Mouse (Mus musculus) neural tube, embryonic 11.5 days (tissue): ENCODE data around the gene Adra2c. TPM values are rescaled to one million over a fixed set of nuclear protein-coding genes. Genes with fewer than 3 reads are reported as not detected.

Experiments used
- ATAC-seq: fragments of 200-750 bp; cut with Nextera tagmentation; 2 replicates; pipeline ENCODE4 v1.8.0; 2017; ENCODE audit warnings: moderate number of reproducible peaks, mild to moderate bottlenecking, moderate TSS enrichment, moderate library complexity; ENCODE audit not compliant: insufficient read depth, low FRiP score, low TSS enrichment
- DNase-seq: peaks from one replicate; pipeline ENCODE4 v3.0.0-alpha.2; 2015; ENCODE audit warnings: low spot score
- H3K27ac ChIP-seq: fragments of 300-500 bp; sonication (generic); 2 replicates; pipeline ENCODE4 v1.5.1; 2014; ENCODE audit warnings: low read depth, mild to moderate bottlenecking, low read length
- H3K27me3 ChIP-seq: fragments of 300-500 bp; sonication (generic); 2 replicates; pipeline ENCODE4 v1.6.1; 2014; ENCODE audit warnings: mild to moderate bottlenecking, low read length, mixed read lengths; ENCODE audit not compliant: control insufficient read depth, insufficient read depth
- H3K36me3 ChIP-seq: fragments of 300-500 bp; sonication (generic); 2 replicates; pipeline ENCODE4 v1.6.1; 2014; ENCODE audit warnings: mild to moderate bottlenecking, low read length, moderate library complexity, mixed read lengths; ENCODE audit not compliant: control insufficient read depth, insufficient read depth
- H3K4me1 ChIP-seq: fragments of 300-500 bp; sonication (generic); 2 replicates; pipeline ENCODE4 v1.6.1; 2014; ENCODE audit warnings: low read length, mixed read lengths; ENCODE audit not compliant: control insufficient read depth, insufficient read depth
- H3K4me2 ChIP-seq: fragments of 300-500 bp; sonication (generic); 2 replicates; pipeline ENCODE4 v1.6.1; 2014; ENCODE audit warnings: low read depth, mild to moderate bottlenecking, moderate library complexity
- H3K4me3 ChIP-seq: fragments of 300-500 bp; sonication (generic); 2 replicates; pipeline ENCODE4 v1.5.1; 2014; ENCODE audit warnings: low read depth, low read length
- H3K9ac ChIP-seq: fragments of 300-500 bp; sonication (generic); 2 replicates; pipeline ENCODE4 v1.6.1; 2014; ENCODE audit warnings: mild to moderate bottlenecking, low read length
- H3K9me3 ChIP-seq: fragments of 300-500 bp; sonication (generic); 2 replicates; pipeline ENCODE4 v1.6.1; 2016; ENCODE audit warnings: low read length; ENCODE audit not compliant: control insufficient read depth
- WGBS: fragments of 180-500 bp; shearing (Covaris S2); extraction: QIAGEN DNeasy Blood & Tissue Kit; methylation state at CpG from one replicate; pipeline ENCODE4 v1.1.7; 2014; 5-methylcytosine and 5-hydroxymethylcytosine counted together
- polyA plus RNA-seq: library from polyadenylated mRNA; unstranded; fragments of >200 nt; fragmentation: Nextera tagmentation; extraction: Ambion mirVana; gene quantifications from 2 replicates; pipeline ENCODE4 v1.2.1, GENCODE M21; 2014

Gene Adra2c
- polyA plus RNA-seq, 1 experiment from 2014 or later: 0.28 TPM

GRCm38 (mm10) chr5:35299621-35300020 lies 21.5 kb downstream of the Adra2c start:
- H3K4me3 ChIP-seq: no peak overlapping the region
- no peaks in the 10 kb centered on the region for H3K36me3 ChIP-seq
- no peak for DNase-seq
- H3K9me3 ChIP-seq: no peaks in the 10 kb centered on the region
- H3K4me2 ChIP-seq: no peak overlapping the region
- H3K27ac ChIP-seq: no peak overlapping the region
- 32% methylated on average over 3 of the region's 3 CpGs for WGBS
- ATAC-seq: no peak
- no peaks in the 10 kb centered on the region for H3K4me1 ChIP-seq
- no peak overlapping the region for H3K9ac ChIP-seq
- no peaks in the 10 kb centered on the region for H3K27me3 ChIP-seq

DNA sequence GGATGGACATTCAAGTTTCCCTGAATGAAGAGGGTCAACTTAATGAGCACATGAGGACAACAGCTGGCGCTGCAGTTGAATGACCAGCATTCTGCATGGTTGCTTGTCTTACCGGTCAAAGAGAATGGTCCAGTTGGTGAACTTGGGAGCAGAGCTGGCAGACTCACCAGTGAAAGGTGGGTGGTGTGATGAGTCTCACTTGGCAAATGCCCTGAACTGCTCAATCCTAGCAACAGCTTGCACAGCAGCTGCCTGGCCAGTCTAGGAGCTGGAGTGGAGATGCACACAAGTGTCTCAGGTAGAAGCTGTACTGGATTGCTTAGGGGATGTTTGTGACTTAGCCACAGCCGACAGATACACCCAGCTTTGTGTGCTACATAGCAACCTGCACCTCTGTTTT lies 26.1 kb downstream of the Adra2c start:
- no peaks in the 10 kb centered on the region for H3K27me3 ChIP-seq
- ATAC-seq (no peak), DNase-seq (no peak)
- no peak overlapping the region for H3K4me2 ChIP-seq
- WGBS: 77% methylated on average over 3 of the region's 3 CpGs
- H3K4me3 ChIP-seq: no peak overlapping the region
- H3K9ac ChIP-seq: no peak overlapping the region
- no peaks in the 10 kb centered on the region for H3K36me3 ChIP-seq
- H3K4me1 ChIP-seq: no peaks in the 10 kb centered on the region
- H3K27ac ChIP-seq: no peak overlapping the region
- H3K9me3 ChIP-seq: no peaks in the 10 kb centered on the region

- WGBS: 79% methylated on average over 10 of the region's 10 CpGs
- Histone ChIP-seq H3K9ac (no peak overlapping the region), H3K4me1 (no peaks in the 10 kb centered on the region), H3K4me2 (no peak overlapping the region), H3K27me3 (no peaks in the 10 kb centered on the region), H3K36me3 (no peaks in the 10 kb centered on the region), H3K27ac (no peak overlapping the region), H3K4me3 (no peak overlapping the region), H3K9me3 (no peaks in the 10 kb centered on the region)
- ATAC-seq: no peak
- DNase-seq: no peak
Measured at GRCm38 (mm10) chr5:35305332-35305731, 27.2 kb downstream of the Adra2c start.

GRCm38 (mm10) chr5:35306692-35307091 lies 28.6 kb downstream of the Adra2c start:
- no peak for DNase-seq
- no peaks in the 10 kb centered on the region for H3K36me3 ChIP-seq
- no peak overlapping the region for H3K4me3 ChIP-seq
- no peaks in the 10 kb centered on the region for H3K4me1 ChIP-seq
- H3K9ac ChIP-seq: no peak overlapping the region
- H3K4me2 ChIP-seq: no peak overlapping the region
- no peaks in the 10 kb centered on the region for H3K9me3 ChIP-seq
- 95% methylated on average over 1 of the region's 1 CpGs for WGBS
- ATAC-seq: no peak
- no peaks in the 10 kb centered on the region for H3K27me3 ChIP-seq
- H3K27ac ChIP-seq: no peak overlapping the region

- Histone ChIP-seq H3K4me1 (no peaks in the 10 kb centered on the region), H3K9ac (no peak overlapping the region), H3K36me3 (no peaks in the 10 kb centered on the region), H3K4me2 (no peak overlapping the region), H3K27me3 (0 out of 2 replicates have a peak, but pooled peaks cover 5% of the 10 kb centered on the region), H3K4me3 (no peak overlapping the region), H3K27ac (no peak overlapping the region), H3K9me3 (no peaks in the 10 kb centered on the region)
- DNase-seq: no peak
- WGBS: 63% methylated on average over 7 of the region's 7 CpGs
- ATAC-seq: no peak
Measured at GRCm38 (mm10) chr5:35309853-35310252, 31.7 kb downstream of the Adra2c start.

GRCm38 (mm10) chr5:35311738-35312250 lies 33.7 kb downstream of the Adra2c start:
- no peak for DNase-seq
- H3K36me3 ChIP-seq: no peaks in the 10 kb centered on the region
- H3K9ac ChIP-seq: no peak overlapping the region
- no peaks in the 10 kb centered on the region for H3K9me3 ChIP-seq
- 91% methylated on average over 5 of the region's 5 CpGs for WGBS
- no peak overlapping the region for H3K27ac ChIP-seq
- no peak overlapping the region for H3K4me3 ChIP-seq
- H3K4me1 ChIP-seq: no peaks in the 10 kb centered on the region
- ATAC-seq: no peak
- H3K4me2 ChIP-seq: no peak overlapping the region
- H3K27me3 ChIP-seq: 0 out of 2 replicates have a peak, but pooled peaks cover 5% of the 10 kb centered on the region

GRCm38 (mm10) chr5:35313231-35313821 lies 35.2 kb downstream of the Adra2c start:
- H3K4me2 ChIP-seq: peak overlapping the region; percentile 43
- peak; percentile 54 for DNase-seq
- H3K36me3 ChIP-seq: no peaks in the 10 kb centered on the region
- 0 out of 2 replicates have a peak, but pooled peaks cover 5% of the 10 kb centered on the region for H3K27me3 ChIP-seq
- H3K9ac ChIP-seq: 0 out of 2 replicates have a peak overlapping the region, but pooled peaks have one; percentile 3
- H3K4me3 ChIP-seq: peak overlapping the region; percentile 19
- no peaks in the 10 kb centered on the region for H3K4me1 ChIP-seq
- WGBS: under 1% methylated on average over 21 of the region's 21 CpGs
- peak; percentile 41 for ATAC-seq
- no peak overlapping the region for H3K27ac ChIP-seq
- no peaks in the 10 kb centered on the region for H3K9me3 ChIP-seq

DNA sequence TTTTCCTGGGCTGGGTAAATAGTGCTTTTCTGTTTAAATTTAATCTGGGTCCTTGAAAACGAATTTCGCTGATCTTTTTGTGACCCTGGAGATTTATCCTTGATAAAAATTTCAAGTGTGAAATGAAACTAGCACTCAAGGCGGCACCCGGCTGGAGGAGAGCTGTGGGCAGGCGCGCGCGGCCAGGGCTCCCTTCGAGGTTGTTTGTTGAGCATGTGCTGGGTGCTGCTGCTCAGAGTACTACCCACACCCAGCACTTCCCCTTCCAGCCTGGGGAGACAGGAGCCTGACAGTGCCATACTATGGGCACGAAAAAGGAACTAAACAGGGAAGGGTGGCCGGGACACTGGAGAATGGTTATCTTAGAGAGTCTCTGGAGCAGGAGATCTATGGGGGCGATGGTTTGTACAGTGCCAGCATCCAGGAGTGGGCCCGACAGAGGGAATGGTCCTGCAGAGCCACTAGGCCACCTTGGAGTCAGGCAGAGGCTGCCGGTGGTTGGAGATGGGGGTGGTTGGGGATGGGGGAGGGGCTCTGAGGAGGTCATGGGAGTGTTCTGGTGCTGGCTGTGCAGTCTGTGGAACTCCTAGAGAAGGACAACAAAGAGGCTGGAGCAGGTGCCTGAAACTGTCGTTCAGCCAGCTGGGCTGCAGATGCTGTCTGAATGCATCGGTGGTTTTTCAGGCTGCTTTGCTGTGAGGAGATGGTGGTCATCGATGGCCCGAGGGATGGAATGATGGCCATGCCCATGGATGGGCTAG lies 35.9 kb downstream of the Adra2c start:
- WGBS: 21% methylated on average over 18 of the region's 18 CpGs
- 0 out of 2 replicates have a peak overlapping the region, but pooled peaks have one; percentile 14 for H3K9ac ChIP-seq

More for the DNA sequence above, 35.9 kb downstream of the Adra2c start:
- Histone ChIP-seq H3K36me3 (no peaks in the 10 kb centered on the region), H3K4me2 (peak overlapping the region; percentile 43), H3K27me3 (0 out of 2 replicates have a peak, but pooled peaks cover 5% of the 10 kb centered on the region), H3K4me3 (peak overlapping the region; percentile 19), H3K9me3 (no peaks in the 10 kb centered on the region), H3K4me1 (no peaks in the 10 kb centered on the region), H3K27ac (no peak overlapping the region)
- DNase-seq (peak; percentile 25), ATAC-seq (no peak)
